Mouse (Mus musculus) B cell, adult 67 days (primary cell): ENCODE results near the gene Psg21. TPM values are rescaled to one million over a fixed set of nuclear protein-coding genes. Genes with fewer than 3 reads are reported as not detected.

Experiments used
- total RNA-seq, 2 experiments: library from RNA; stranded (reverse); gene quantifications; 4 replicates each; pipeline ENCODE4 v1.2.4; 2023

Psg21 gene
- not detected for total RNA-seq

DNA sequence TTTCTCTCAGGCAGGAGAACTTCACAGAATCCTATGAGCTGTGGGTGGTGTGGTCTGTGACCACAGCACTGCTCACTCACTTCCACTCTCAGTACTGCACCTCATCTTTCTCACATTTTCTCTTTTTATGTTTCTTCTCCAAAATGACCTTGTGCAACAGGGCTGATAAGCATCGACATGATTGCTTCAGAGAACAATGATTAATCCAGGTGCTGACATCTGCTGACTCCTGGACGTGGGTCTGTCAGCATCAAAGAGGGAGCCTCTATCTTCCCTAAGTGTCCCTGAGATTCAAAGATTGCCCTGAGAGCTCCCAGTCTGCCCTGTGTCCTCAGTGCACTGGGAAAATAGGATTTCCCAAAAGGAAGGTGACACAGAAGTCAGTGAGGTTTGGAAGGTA, at the start of gene Psg21:
TSS of gene Psg21 (minus strand) at position 101 of the 400 bp plus-strand sequence.

DNA sequence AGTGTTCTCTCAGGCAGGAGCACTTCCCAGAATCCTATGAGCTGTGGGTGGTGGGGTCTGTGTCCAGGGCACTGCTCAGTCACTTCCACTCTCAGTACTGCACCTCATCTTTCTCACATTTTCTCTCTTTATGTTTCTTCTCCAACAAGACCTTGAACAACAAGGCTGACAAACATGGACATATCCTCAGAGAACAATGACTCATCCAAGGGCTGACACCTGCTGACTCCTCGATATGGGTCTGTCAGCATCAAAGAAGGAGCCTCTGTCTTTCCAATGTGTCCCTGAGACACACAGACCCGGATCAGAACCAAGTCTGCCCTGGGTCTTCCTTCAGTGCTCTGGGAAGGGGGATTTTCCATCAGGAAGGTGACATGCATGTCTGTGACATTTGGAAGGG, 29.6 kb upstream of the Psg21 start, which contains the start of gene Psg20:
TSS of gene Psg20 (minus strand) at position 101 of the 400 bp plus-strand sequence.

DNA sequence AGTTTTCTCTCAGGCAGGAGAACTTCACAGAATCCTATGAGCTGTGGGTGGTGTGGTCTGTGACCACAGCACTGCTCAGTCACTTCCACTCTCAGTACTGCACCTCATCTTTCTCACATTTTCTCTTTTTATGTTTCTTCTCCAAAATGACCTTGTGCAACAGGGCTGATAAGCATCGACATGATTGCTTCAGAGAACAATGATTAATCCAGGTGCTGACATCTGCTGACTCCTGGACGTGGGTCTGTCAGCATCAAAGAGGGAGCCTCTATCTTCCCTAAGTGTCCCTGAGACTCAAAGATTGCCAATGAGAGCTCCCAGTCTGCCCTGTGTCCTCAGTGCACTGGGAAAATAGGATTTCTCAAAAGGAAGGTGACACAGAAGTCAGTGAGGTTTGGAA, 40.1 kb downstream of the Psg21 start, which contains the start of gene Psg23:
TSS of gene Psg23 (minus strand) at position 101 of the 400 bp plus-strand sequence.

Other genes with a start within 250 kb of the Psg21 start
- gene Psg28, start 224.7 kb downstream of the Psg21 start, total RNA-seq = not detected
- not detected for gene Psg26, start 172.5 kb downstream of the Psg21 start, total RNA-seq
- not detected for gene Psg25, start 124.5 kb downstream of the Psg21 start, total RNA-seq
- not detected for gene Psg27, start 89.4 kb downstream of the Psg21 start, total RNA-seq
- not detected for gene Psg23, start 40.2 kb downstream of the Psg21 start, total RNA-seq
- not detected for gene Psg20, start 29.5 kb upstream of the Psg21 start, total RNA-seq
- not detected for gene Psg22, start 61.4 kb upstream of the Psg21 start, total RNA-seq
- not detected for gene Psg19, start 141.8 kb upstream of the Psg21 start, total RNA-seq
- gene Psg17, start 164.9 kb upstream of the Psg21 start, total RNA-seq = not detected
- gene Mill2, start 183.2 kb upstream of the Psg21 start, total RNA-seq = not detected
- 10 to 100 TPM; 23.8 TPM for gene Pglyrp1, start 214.6 kb upstream of the Psg21 start, total RNA-seq